Mouse (Mus musculus): ENCODE data around the gene Gm5485.

Gene Gm5485

DNA sequence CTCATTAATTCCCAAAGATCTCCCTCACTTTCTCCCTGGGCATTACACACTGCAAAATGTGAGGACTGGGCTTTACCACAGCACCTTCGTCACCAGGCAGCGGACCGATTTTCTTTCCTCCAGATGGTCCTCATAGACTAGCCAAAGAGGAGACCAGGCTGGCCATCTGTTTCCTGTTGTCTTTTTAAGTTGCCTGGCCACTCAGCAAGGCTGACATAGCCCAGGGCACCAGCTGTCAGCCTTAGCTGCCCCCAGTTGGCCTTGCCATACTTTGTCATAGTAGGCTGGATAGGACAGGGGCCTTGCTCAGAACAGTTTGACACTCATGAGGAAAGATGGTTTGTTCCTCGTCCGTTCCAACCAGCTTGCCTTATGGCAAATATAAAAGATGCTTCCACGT, 39.8 kb downstream of the Gm5485 start:
- DNase-seq (ENCODE audit: low spot score), result no peak

DNA sequence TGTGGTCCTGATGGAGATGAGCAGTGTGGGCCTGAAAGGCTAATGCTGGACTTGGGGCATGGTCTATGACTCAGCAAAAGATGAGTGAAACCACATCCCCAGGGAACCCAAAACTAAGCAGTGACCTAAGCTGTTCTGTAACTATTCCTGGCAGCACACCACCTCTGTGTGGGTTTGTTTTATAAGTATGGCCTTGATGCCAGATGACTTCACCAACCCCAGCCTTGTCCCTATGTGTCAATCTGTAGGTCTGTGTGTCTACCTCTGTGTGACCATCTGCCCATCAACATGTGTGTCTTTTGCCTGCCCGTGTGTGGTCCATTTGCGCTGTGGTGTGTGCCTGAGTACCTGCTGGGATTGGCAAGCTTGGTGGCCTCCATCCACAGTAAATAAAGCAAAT, 44.1 kb downstream of the Gm5485 start:
- DNase-seq (ENCODE audit: low spot score), result no peak

DNA sequence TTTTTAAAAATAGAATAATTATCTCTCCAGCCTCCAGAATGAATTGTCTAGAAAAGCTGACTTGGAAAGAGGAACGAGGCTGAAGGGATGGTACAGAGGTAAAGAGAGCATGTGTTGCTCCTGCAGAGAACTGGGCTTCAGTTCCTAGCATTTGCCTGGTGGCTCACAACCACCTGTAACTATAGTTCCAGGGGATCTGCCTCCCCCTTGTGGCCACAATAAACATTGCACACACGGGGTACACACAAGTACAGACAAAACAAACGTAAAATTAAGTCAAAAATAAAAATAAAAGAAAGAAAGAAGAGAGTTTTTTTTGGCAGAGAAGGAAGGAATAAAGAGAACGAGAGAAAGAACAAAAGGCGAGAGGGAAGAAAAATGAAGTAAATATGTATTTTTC, 45.4 kb downstream of the Gm5485 start:
- no peak for DNase-seq (ENCODE audit: low spot score)

DNA sequence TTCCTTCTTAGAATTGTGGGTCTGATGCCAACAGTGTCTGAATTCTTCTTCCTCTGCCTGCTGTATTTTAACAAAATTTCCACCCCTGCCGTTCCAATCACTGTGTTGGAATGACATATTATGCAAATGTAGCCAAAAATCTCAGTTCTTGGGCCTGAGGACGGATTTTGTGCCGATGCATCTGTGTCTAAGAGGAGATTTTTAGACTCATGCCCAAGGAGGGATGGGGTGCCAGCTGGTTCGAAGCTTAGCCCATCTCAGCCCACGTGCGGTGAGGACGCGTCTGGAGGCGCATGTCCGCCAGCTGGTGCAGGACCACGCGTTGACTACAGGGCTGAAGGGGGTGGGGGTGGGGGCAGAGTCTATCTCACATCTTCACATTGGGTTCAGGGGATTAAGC, 51.3 kb downstream of the Gm5485 start:
- DNase-seq (ENCODE audit: low spot score), result no peak

DNA sequence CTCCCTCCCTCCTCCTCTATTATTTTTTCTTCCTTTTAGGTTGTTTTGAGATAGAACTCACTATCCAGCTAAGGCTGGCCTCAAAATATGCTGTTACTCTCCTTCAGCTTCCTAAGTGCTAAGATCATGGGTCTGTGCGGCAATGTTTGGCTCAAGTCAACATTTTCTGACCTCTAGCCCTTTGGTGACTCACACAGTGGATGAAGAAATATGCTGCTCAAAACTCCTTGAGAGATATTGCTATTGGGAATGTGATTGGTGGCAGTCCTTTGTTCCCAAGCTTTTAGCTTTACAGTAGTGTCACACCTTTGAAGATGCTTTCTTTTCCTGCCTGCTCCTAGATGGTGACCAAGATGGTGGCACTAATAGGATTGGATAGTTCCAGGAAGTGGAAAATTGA, 55.8 kb downstream of the Gm5485 start:
- DNase-seq (ENCODE audit: low spot score), result no peak

DNA sequence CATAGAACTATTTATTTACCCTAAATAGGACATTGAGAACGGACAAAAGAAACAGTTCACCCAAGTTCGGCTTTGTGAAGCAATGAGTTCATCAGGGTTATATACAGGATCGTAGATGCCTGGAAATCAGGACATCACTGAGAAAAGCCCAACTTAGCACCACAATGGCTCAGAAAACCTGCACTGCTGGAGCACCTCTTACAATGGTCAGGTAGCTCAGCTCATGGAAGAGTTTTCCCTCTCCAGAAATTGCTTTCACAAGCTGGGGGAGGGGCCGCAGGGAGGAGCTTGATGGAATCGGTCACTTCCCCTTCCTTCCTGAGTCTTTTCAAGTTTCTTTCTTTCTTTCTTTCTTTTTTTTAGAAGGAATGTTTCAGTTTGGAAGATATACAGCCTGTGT, 56.5 kb downstream of the Gm5485 start:
- DNase-seq (ENCODE audit: low spot score), result no peak

Data from urinary bladder, postnatal 10 days (tissue).